Mouse (Mus musculus): Measurements from ENCODE around the gene Gpc6. TPM values are rescaled to one million over a fixed set of nuclear protein-coding genes. Genes with fewer than 3 reads are reported as not detected.

Gene Gpc6
- polyA plus RNA-seq, 1 experiment from 2014 or later: 57.9 TPM

GRCm38 (mm10) chr14:117918724-117919123, 993.6 kb downstream of the Gpc6 start:
- H3K9me3 ChIP-seq (ENCODE audit: control insufficient read depth, low read length): no peaks in the 10 kb centered on the region
- no peaks in the 10 kb centered on the region for H3K36me3 ChIP-seq (ENCODE audit: control insufficient read depth, insufficient read depth, low read length)
- no peak overlapping the region for H3K4me3 ChIP-seq (ENCODE audit: low read depth, low read length)
- 88% methylated on average over 10 of the region's 10 CpGs for WGBS
- ATAC-seq (replicated peaks; ENCODE audit: low FRiP score, low TSS enrichment, low read depth): no peak
- no peak overlapping the region for H3K4me2 ChIP-seq (ENCODE audit: low read length)
- DNase-seq (ENCODE audit: low spot score): no peak
- no peak overlapping the region for H3K9ac ChIP-seq (ENCODE audit: low read length)
- no peaks in the 10 kb centered on the region for H3K27me3 ChIP-seq (replicated peaks; ENCODE audit: control insufficient read depth, insufficient read depth, low read length)
- H3K27ac ChIP-seq (ENCODE audit: low read depth): no peak overlapping the region
- H3K4me1 ChIP-seq (replicated peaks; ENCODE audit: control insufficient read depth, insufficient read depth, low read length): peaks cover 4% of the 10 kb centered on the region; the same call in 1 of the 2 replicates

GRCm38 (mm10) chr14:117919612-117920011, 994.5 kb downstream of the Gpc6 start:
- Histone ChIP-seq H3K36me3 (ENCODE audit: control insufficient read depth, insufficient read depth, low read length) (no peaks in the 10 kb centered on the region), H3K27ac (ENCODE audit: low read depth) (no peak overlapping the region), H3K4me3 (ENCODE audit: low read depth, low read length) (no peak overlapping the region), H3K27me3 (replicated peaks; ENCODE audit: control insufficient read depth, insufficient read depth, low read length) (no peaks in the 10 kb centered on the region), H3K4me2 (ENCODE audit: low read length) (no peak overlapping the region), H3K9ac (ENCODE audit: low read length) (no peak overlapping the region), H3K4me1 (replicated peaks; ENCODE audit: control insufficient read depth, insufficient read depth, low read length) (0 out of 2 replicates have a peak, but pooled peaks cover 4% of the 10 kb centered on the region), H3K9me3 (ENCODE audit: control insufficient read depth, low read length) (no peaks in the 10 kb centered on the region)
- 94% methylated on average over 5 of the region's 5 CpGs for WGBS
- no peak for DNase-seq (ENCODE audit: low spot score)
- no peak for ATAC-seq (replicated peaks; ENCODE audit: low FRiP score, low TSS enrichment, low read depth)

- Histone ChIP-seq H3K4me2 (ENCODE audit: low read length) (no peak overlapping the region), H3K27me3 (replicated peaks; ENCODE audit: control insufficient read depth, insufficient read depth, low read length) (no peaks in the 10 kb centered on the region), H3K27ac (ENCODE audit: low read depth) (no peak overlapping the region), H3K36me3 (ENCODE audit: control insufficient read depth, insufficient read depth, low read length) (no peaks in the 10 kb centered on the region), H3K9me3 (ENCODE audit: control insufficient read depth, low read length) (no peaks in the 10 kb centered on the region), H3K9ac (ENCODE audit: low read length) (no peak overlapping the region), H3K4me3 (ENCODE audit: low read depth, low read length) (no peak overlapping the region), H3K4me1 (replicated peaks; ENCODE audit: control insufficient read depth, insufficient read depth, low read length) (0 out of 2 replicates have a peak, but pooled peaks cover 4% of the 10 kb centered on the region)
- no peak for DNase-seq (ENCODE audit: low spot score)
- ATAC-seq (replicated peaks; ENCODE audit: low FRiP score, low TSS enrichment, low read depth): no peak
- 64% methylated on average over 18 of the region's 18 CpGs for WGBS
Observed at GRCm38 (mm10) chr14:117921393-117922014, 996.4 kb downstream of the Gpc6 start.

GRCm38 (mm10) chr14:117923667-117924066, 998.6 kb downstream of the Gpc6 start:
- Histone ChIP-seq H3K27ac (ENCODE audit: low read depth) (no peak overlapping the region), H3K9ac (ENCODE audit: low read length) (no peak overlapping the region), H3K9me3 (ENCODE audit: control insufficient read depth, low read length) (no peaks in the 10 kb centered on the region), H3K36me3 (ENCODE audit: control insufficient read depth, insufficient read depth, low read length) (no peaks in the 10 kb centered on the region), H3K4me3 (ENCODE audit: low read depth, low read length) (no peak overlapping the region), H3K4me1 (replicated peaks; ENCODE audit: control insufficient read depth, insufficient read depth, low read length) (0 out of 2 replicates have a peak, but pooled peaks cover 4% of the 10 kb centered on the region), H3K4me2 (ENCODE audit: low read length) (no peak overlapping the region), H3K27me3 (replicated peaks; ENCODE audit: control insufficient read depth, insufficient read depth, low read length) (no peaks in the 10 kb centered on the region)
- no peak for DNase-seq (ENCODE audit: low spot score)
- no peak for ATAC-seq (replicated peaks; ENCODE audit: low FRiP score, low TSS enrichment, low read depth)
- WGBS: 83% methylated on average over 8 of the region's 8 CpGs

- peaks cover 14% of the 10 kb centered on the region for H3K4me1 ChIP-seq (replicated peaks; ENCODE audit: control insufficient read depth, insufficient read depth, low read length)
- no peaks in the 10 kb centered on the region for H3K9me3 ChIP-seq (ENCODE audit: control insufficient read depth, low read length)
- WGBS: 22% methylated on average over 13 of the region's 13 CpGs
- DNase-seq (ENCODE audit: low spot score): no peak
- no peak overlapping the region for H3K4me3 ChIP-seq (ENCODE audit: low read depth, low read length)
- H3K4me2 ChIP-seq (ENCODE audit: low read length): no peak overlapping the region
- no peaks in the 10 kb centered on the region for H3K36me3 ChIP-seq (ENCODE audit: control insufficient read depth, insufficient read depth, low read length)
- H3K9ac ChIP-seq (ENCODE audit: low read length): no peak overlapping the region
- peak overlapping the region; percentile 70 for H3K27ac ChIP-seq (ENCODE audit: low read depth)
- ATAC-seq (replicated peaks; ENCODE audit: low FRiP score, low TSS enrichment, low read depth): peak; percentile 44; the same call in 1 of the 2 replicates
- H3K27me3 ChIP-seq (replicated peaks; ENCODE audit: control insufficient read depth, insufficient read depth, low read length): no peaks in the 10 kb centered on the region
Observed at GRCm38 (mm10) chr14:117930105-117930847, 1005.2 kb downstream of the Gpc6 start.

GRCm38 (mm10) chr14:117930848-117931816, 1006.0 kb downstream of the Gpc6 start:
- Histone ChIP-seq H3K4me1 (replicated peaks; ENCODE audit: control insufficient read depth, insufficient read depth, low read length) (peaks cover 14% of the 10 kb centered on the region), H3K9ac (ENCODE audit: low read length) (no peak overlapping the region), H3K27ac (ENCODE audit: low read depth) (peak overlapping the region; percentile 70), H3K36me3 (ENCODE audit: control insufficient read depth, insufficient read depth, low read length) (no peaks in the 10 kb centered on the region), H3K4me2 (ENCODE audit: low read length) (no peak overlapping the region), H3K27me3 (replicated peaks; ENCODE audit: control insufficient read depth, insufficient read depth, low read length) (no peaks in the 10 kb centered on the region), H3K9me3 (ENCODE audit: control insufficient read depth, low read length) (no peaks in the 10 kb centered on the region), H3K4me3 (ENCODE audit: low read depth, low read length) (no peak overlapping the region)
- ATAC-seq (replicated peaks; ENCODE audit: low FRiP score, low TSS enrichment, low read depth): 0 out of 2 replicates have a peak, but pooled peaks have one; percentile 44
- DNase-seq (ENCODE audit: low spot score): no peak
- 67% methylated on average over 16 of the region's 16 CpGs for WGBS

- Histone ChIP-seq H3K9ac (ENCODE audit: low read length) (no peak overlapping the region), H3K27ac (ENCODE audit: low read depth) (no peak overlapping the region), H3K4me1 (replicated peaks; ENCODE audit: control insufficient read depth, insufficient read depth, low read length) (peaks cover 14% of the 10 kb centered on the region), H3K36me3 (ENCODE audit: control insufficient read depth, insufficient read depth, low read length) (no peaks in the 10 kb centered on the region), H3K4me3 (ENCODE audit: low read depth, low read length) (no peak overlapping the region), H3K4me2 (ENCODE audit: low read length) (no peak overlapping the region), H3K27me3 (replicated peaks; ENCODE audit: control insufficient read depth, insufficient read depth, low read length) (no peaks in the 10 kb centered on the region), H3K9me3 (ENCODE audit: control insufficient read depth, low read length) (no peaks in the 10 kb centered on the region)
- WGBS: 90% methylated on average over 16 of the region's 17 CpGs
- no peak for DNase-seq (ENCODE audit: low spot score)
- no peak for ATAC-seq (replicated peaks; ENCODE audit: low FRiP score, low TSS enrichment, low read depth)
Observed at GRCm38 (mm10) chr14:117932163-117932851, 1007.2 kb downstream of the Gpc6 start.

GRCm38 (mm10) chr14:117938554-117938953, 1013.4 kb downstream of the Gpc6 start:
- no peaks in the 10 kb centered on the region for H3K4me1 ChIP-seq (replicated peaks; ENCODE audit: control insufficient read depth, insufficient read depth, low read length)
- no peaks in the 10 kb centered on the region for H3K9me3 ChIP-seq (ENCODE audit: control insufficient read depth, low read length)
- H3K4me3 ChIP-seq (ENCODE audit: low read depth, low read length): no peak overlapping the region
- DNase-seq (ENCODE audit: low spot score) (peak; percentile 65), ATAC-seq (replicated peaks; ENCODE audit: low FRiP score, low TSS enrichment, low read depth) (no peak)
- H3K27ac ChIP-seq (ENCODE audit: low read depth): no peak overlapping the region
- no peak overlapping the region for H3K9ac ChIP-seq (ENCODE audit: low read length)
- WGBS: 11% methylated on average over 2 of the region's 2 CpGs
- no peaks in the 10 kb centered on the region for H3K36me3 ChIP-seq (ENCODE audit: control insufficient read depth, insufficient read depth, low read length)
- H3K4me2 ChIP-seq (ENCODE audit: low read length): no peak overlapping the region
- no peaks in the 10 kb centered on the region for H3K27me3 ChIP-seq (replicated peaks; ENCODE audit: control insufficient read depth, insufficient read depth, low read length)
